Mouse (Mus musculus) kidney, postnatal 0 days (tissue): ENCODE data around the gene Foxi1. TPM values are rescaled to one million over a fixed set of nuclear protein-coding genes. Genes with fewer than 3 reads are reported as not detected.

Experiments used
- ATAC-seq: fragments of 200-750 bp; cut with Nextera tagmentation; replicated peaks from 2 replicates; pipeline ENCODE4 v1.8.0; 2017; ENCODE audit warnings: low read depth, moderate number of reproducible peaks, moderate TSS enrichment, moderate library complexity; ENCODE audit not compliant: low FRiP score
- DNase-seq: peaks from one replicate; pipeline ENCODE4 v3.0.0-alpha.2; 2016; ENCODE audit warnings: low spot score
- H3K27ac ChIP-seq: fragments of 300-500 bp; sonication (generic); 2 replicates; pipeline ENCODE4 v1.5.1; 2014; ENCODE audit warnings: mild to moderate bottlenecking
- H3K27me3 ChIP-seq: fragments of 300-500 bp; sonication (generic); 2 replicates; pipeline ENCODE4 v1.6.1; 2014; ENCODE audit warnings: low read length, mixed read lengths; ENCODE audit not compliant: insufficient read depth
- H3K36me3 ChIP-seq: fragments of 300-500 bp; sonication (generic); 2 replicates; pipeline ENCODE4 v1.6.1; 2014; ENCODE audit warnings: low read length, mixed read lengths; ENCODE audit not compliant: insufficient read depth
- H3K4me1 ChIP-seq: fragments of 300-500 bp; sonication (generic); replicated peaks from 2 replicates; pipeline ENCODE4 v1.6.1; 2014; ENCODE audit warnings: antibody characterized with exemption, low read length, mixed read lengths; ENCODE audit not compliant: insufficient read depth
- H3K4me2 ChIP-seq: fragments of 300-500 bp; sonication (generic); 2 replicates; pipeline ENCODE4 v1.6.1; 2014; ENCODE audit warnings: mild to moderate bottlenecking, low read length, moderate library complexity, mixed read lengths
- H3K4me3 ChIP-seq: fragments of 300-500 bp; sonication (generic); replicated peaks from 2 replicates; pipeline ENCODE4 v1.5.1; 2014; ENCODE audit warnings: low read depth, low read length
- H3K9ac ChIP-seq: fragments of 300-500 bp; sonication (generic); 2 replicates; pipeline ENCODE4 v1.6.1; 2014; ENCODE audit warnings: low read depth, low read length
- H3K9me3 ChIP-seq: fragments of 300-500 bp; sonication (generic); replicated peaks from 2 replicates; pipeline ENCODE4 v1.6.1; 2016; ENCODE audit warnings: low read length, inconsistent platforms, mixed read lengths
- CTCF ChIP-seq: IDR thresholded peaks from 2 replicates; pipeline ENCODE4 v1.5.1; 2016; ENCODE audit warnings: antibody characterized with exemption, low read depth, mild to moderate bottlenecking, moderate library complexity
- WGBS: fragments of 180-500 bp; shearing (Covaris S2); extraction: QIAGEN DNeasy Blood & Tissue Kit; methylation state at CpG from one replicate; pipeline ENCODE4 v1.1.7; 2014; 5-methylcytosine and 5-hydroxymethylcytosine counted together
- polyA plus RNA-seq: library from polyadenylated mRNA; unstranded; fragments of >200 nt; fragmentation: Nextera tagmentation; extraction: Ambion mirVana; gene quantifications from 2 replicates; pipeline ENCODE4 v1.2.1, GENCODE M21; 2015

Foxi1 gene
- polyA plus RNA-seq, 1 experiment from 2014 or later: 30.2 TPM

DNA sequence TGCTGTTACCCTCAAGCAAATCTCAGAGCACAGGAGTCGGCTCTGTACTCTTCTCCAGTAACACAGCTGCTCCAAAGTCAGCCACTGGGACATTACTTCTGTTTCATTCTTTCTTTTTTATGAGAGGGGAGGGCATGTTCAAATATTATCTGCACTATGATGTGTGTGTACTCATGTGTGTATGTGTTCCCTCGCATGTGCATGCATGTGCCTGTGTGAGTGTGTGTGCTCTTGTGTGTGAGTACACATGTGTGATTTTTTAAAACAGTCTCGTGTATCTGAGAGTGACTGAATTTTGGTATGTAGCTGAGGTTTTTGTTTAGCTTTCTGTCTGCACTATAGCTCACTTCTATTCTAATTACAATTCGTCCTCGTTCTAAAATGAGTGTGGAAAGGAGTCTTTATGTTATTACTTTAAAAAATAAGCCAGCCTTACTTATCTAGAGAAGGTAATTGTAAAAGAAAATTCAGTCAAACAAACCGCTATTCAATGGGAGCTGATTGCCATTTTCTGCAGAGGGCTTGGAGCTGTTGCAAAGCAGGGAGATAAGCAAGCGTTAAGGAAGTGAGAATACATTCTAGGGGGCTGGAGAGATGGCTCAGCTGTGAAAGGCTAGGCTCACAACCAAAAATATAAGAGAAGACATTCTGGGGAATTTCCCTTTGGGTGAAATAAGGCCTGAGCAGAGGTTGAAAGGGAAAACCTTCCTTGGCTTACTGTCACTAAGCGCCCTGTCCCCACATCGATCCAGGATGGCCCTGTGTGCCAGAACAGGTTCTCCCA, 13.5 kb downstream of the Foxi1 start:
- no peaks in the 10 kb centered on the region for H3K27me3 ChIP-seq
- no peaks in the 10 kb centered on the region for H3K9me3 ChIP-seq
- no peak overlapping the region for H3K4me3 ChIP-seq
- H3K9ac ChIP-seq: no peak overlapping the region
- 60% methylated on average over 9 of the region's 9 CpGs for WGBS
- no peak for ATAC-seq
- no peak for TF ChIP-seq CTCF
- H3K36me3 ChIP-seq: no peaks in the 10 kb centered on the region
- no peak overlapping the region for H3K4me2 ChIP-seq
- H3K4me1 ChIP-seq: no peaks in the 10 kb centered on the region
- no peak overlapping the region for H3K27ac ChIP-seq
- DNase-seq: peak; percentile 3

DNA sequence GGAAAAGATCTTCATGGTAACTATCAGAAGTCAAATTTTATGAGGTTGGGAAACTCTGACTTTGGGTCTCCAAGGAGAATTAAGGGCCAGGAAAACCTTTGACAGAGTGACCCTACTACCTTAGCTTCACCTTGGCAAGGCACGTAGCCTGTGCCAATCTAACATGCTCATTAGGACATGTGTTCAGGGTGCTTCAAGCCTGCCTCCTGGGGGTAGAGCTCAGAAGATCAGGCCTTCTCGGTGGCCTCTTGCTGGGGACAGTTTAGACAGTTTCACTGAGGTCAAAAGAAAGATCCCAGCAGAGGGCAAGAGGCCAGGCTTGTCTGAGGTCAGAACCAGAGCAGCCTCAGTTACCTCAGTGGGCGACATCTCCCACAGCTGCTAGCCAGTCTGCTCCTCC, 14.2 kb downstream of the Foxi1 start:
- no peaks in the 10 kb centered on the region for H3K9me3 ChIP-seq
- H3K9ac ChIP-seq: no peak overlapping the region
- ATAC-seq (no peak), DNase-seq (no peak)
- H3K27ac ChIP-seq: no peak overlapping the region
- H3K4me1 ChIP-seq: no peaks in the 10 kb centered on the region
- H3K4me2 ChIP-seq: no peak overlapping the region
- H3K4me3 ChIP-seq: no peak overlapping the region
- no peak for TF ChIP-seq CTCF
- 45% methylated on average over 3 of the region's 3 CpGs for WGBS
- no peaks in the 10 kb centered on the region for H3K36me3 ChIP-seq
- no peaks in the 10 kb centered on the region for H3K27me3 ChIP-seq

- no peaks in the 10 kb centered on the region for H3K9me3 ChIP-seq
- H3K4me2 ChIP-seq: no peak overlapping the region
- DNase-seq (peak; percentile 16), ATAC-seq (no peak)
- H3K36me3 ChIP-seq: no peaks in the 10 kb centered on the region
- no peak overlapping the region for H3K27ac ChIP-seq
- H3K4me1 ChIP-seq: peaks cover 12% of the 10 kb centered on the region
- H3K27me3 ChIP-seq: no peaks in the 10 kb centered on the region
- no peak overlapping the region for H3K4me3 ChIP-seq
- WGBS: 36% methylated on average over 2 of the region's 2 CpGs
- no peak for TF ChIP-seq CTCF
- H3K9ac ChIP-seq: no peak overlapping the region
Observed at GRCm38 (mm10) chr11:34184266-34184665, 23.6 kb downstream of the Foxi1 start.

- 32% methylated on average over 8 of the region's 8 CpGs for WGBS
- H3K4me3 ChIP-seq: no peak overlapping the region
- DNase-seq: peak; percentile 67
- peak; percentile 52; the same call in 1 of the 2 replicates for ATAC-seq
- no peaks in the 10 kb centered on the region for H3K36me3 ChIP-seq
- H3K4me1 ChIP-seq: peaks cover 12% of the 10 kb centered on the region
- H3K27ac ChIP-seq: peak overlapping the region; percentile 47
- H3K27me3 ChIP-seq: no peaks in the 10 kb centered on the region
- H3K9ac ChIP-seq: no peak overlapping the region
- no peak for TF ChIP-seq CTCF
- H3K9me3 ChIP-seq: no peaks in the 10 kb centered on the region
- H3K4me2 ChIP-seq: no peak overlapping the region
Observed at GRCm38 (mm10) chr11:34181214-34182117, 26.4 kb downstream of the Foxi1 start.

DNA sequence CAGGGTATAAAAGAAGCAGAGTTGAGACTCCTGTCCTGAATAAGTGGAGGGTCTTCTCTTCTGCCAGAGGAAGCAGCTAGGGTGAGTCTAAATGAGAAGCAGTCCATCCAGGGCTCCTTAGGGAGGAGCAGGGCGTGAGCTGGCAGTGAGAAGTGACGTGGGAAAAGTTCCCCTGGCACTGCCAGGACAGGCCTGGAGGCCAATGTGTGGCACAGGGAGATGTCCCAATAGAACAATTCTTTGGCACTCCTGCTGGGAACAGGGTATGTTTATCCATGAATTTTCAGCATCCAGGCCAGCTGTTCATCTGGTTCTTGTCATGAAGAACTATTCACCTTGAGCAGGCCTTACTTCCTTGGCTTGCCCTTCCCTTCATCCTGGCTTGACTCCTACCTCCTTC, 29.1 kb downstream of the Foxi1 start:
- ATAC-seq: no peak
- no peak overlapping the region for H3K4me3 ChIP-seq
- WGBS: 84% methylated on average over 2 of the region's 2 CpGs

DNA sequence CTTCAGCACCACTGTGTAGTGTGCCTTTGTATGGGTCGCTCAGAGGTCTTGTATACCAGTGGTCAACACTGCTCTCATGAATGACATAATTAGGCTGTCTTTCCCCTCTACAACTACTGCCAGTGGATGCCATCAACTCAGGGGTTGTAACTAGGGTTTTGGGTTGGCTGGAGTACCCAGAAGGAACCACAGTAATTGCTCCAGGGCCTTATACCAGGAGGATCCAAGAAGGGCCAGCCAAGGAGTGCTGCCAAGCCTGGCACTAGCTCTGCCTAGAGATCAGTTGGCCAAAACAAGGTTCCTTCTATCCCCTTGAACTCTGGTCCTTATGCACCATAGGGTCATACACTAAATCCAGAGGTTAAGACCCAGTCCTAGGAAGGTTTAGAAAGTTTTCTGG, 31.5 kb downstream of the Foxi1 start:
- WGBS: 82% methylated on average over 1 of the region's 1 CpGs
- Histone ChIP-seq H3K27ac (no peak overlapping the region), H3K4me1 (peaks cover under 1% of the 10 kb centered on the region; the same call in 1 of the 2 replicates), H3K36me3 (no peaks in the 10 kb centered on the region), H3K9me3 (no peaks in the 10 kb centered on the region), H3K4me3 (no peak overlapping the region), H3K4me2 (no peak overlapping the region), H3K27me3 (no peaks in the 10 kb centered on the region), H3K9ac (no peak overlapping the region)
- ATAC-seq (no peak), DNase-seq (no peak)
- TF ChIP-seq CTCF: no peak

More for the DNA sequence above, 29.1 kb downstream of the Foxi1 start:
- H3K27me3 ChIP-seq: no peaks in the 10 kb centered on the region
- no peak for DNase-seq
- H3K27ac ChIP-seq: no peak overlapping the region
- TF ChIP-seq CTCF: no peak
- H3K9me3 ChIP-seq: no peaks in the 10 kb centered on the region
- no peaks in the 10 kb centered on the region for H3K36me3 ChIP-seq
- peaks cover 7% of the 10 kb centered on the region; the same call in 1 of the 2 replicates for H3K4me1 ChIP-seq
- no peak overlapping the region for H3K4me2 ChIP-seq
- no peak overlapping the region for H3K9ac ChIP-seq
